Mouse (Mus musculus) embryonic fibroblast, embryonic 13.5 days (primary cell): ENCODE measurements at regions not wholly inside any gene's neighbourhood (a gene's known extent, or its start where the extent isn't known, plus 50 kb on each side); places are given as distances from the start of the nearest gene placed in this dataset.

Source experiments
- CTCF ChIP-seq: IDR thresholded peaks from 2 replicates; pipeline ENCODE4 v1.5.1; 2011; ENCODE audit warnings: mild to moderate bottlenecking, control low read depth, low read length, moderate library complexity, borderline replicate concordance; ENCODE audit not compliant: insufficient read depth
- POLR2A ChIP-seq: IDR thresholded peaks from 2 replicates; pipeline ENCODE4 v1.6.1; 2011; ENCODE audit warnings: low read depth, mild to moderate bottlenecking, control low read depth, low read length, moderate library complexity

DNA sequence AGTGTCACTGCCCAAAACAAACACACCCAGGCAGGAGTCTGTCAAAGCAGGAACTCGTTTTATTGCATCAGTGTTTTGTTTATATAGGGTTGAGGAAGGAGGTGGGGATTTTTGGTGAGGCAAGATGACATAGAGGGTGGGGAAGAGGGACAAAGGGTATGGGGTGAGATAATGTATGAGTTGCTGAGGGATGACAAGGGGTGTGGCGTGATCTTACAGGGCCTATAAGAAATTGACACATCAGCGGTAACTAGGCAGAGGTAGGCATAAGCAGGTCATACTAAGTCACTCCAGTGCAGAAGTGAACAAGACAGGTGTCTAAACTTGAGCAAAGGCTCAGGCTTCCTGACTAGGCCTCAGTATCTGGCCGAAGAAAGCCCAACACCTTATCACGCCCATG lies 2841.0 kb upstream of the 5930422O12Rik start:
- TF ChIP-seq POLR2A (no peak), CTCF (no peak)
